Mouse (Mus musculus): ENCODE results near the gene Slc16a8. TPM values are rescaled to one million over a fixed set of nuclear protein-coding genes. Genes with fewer than 3 reads are reported as not detected.

Slc16a8 gene
- polyA plus RNA-seq, 1 experiment from 2014 or later: 0.12 TPM

- Histone ChIP-seq H3K4me2 (no peak overlapping the region), H3K27me3 (replicated peaks; ENCODE audit: control insufficient read depth, insufficient read depth, low read length) (peaks cover 8% of the 10 kb centered on the region), H3K9me3 (ENCODE audit: control insufficient read depth, low read length) (no peaks in the 10 kb centered on the region), H3K4me3 (ENCODE audit: low read depth, low read length) (no peak overlapping the region), H3K36me3 (ENCODE audit: control insufficient read depth, insufficient read depth, low read length) (no peaks in the 10 kb centered on the region), H3K4me1 (replicated peaks; ENCODE audit: control insufficient read depth, insufficient read depth, low read length) (peaks cover 7% of the 10 kb centered on the region; the same call in 1 of the 2 replicates), H3K27ac (ENCODE audit: low read depth, low read length) (no peak overlapping the region), H3K9ac (ENCODE audit: low read depth, low read length) (no peak overlapping the region)
- ATAC-seq (replicated peaks; ENCODE audit: low FRiP score) (no peak), DNase-seq (ENCODE audit: low spot score) (no peak)
- WGBS: 36% methylated on average over 13 of the region's 13 CpGs
Observed at GRCm38 (mm10) chr15:79201491-79202150, 52.9 kb downstream of the Slc16a8 start.

Other genes with a start within 250 kb of the Slc16a8 start
- gene H1f0, start 226.3 kb downstream of the Slc16a8 start, polyA plus RNA-seq (2014; fragmentation: Nextera tagmentation; extraction: Ambion mirVana): 124 and 138 TPM in 2 replicates
- gene Galr3, start 212.9 kb downstream of the Slc16a8 start, polyA plus RNA-seq (2014; fragmentation: Nextera tagmentation; extraction: Ambion mirVana): 0.22 and 0.34 TPM in 2 replicates
- 57.2 and 61.5 TPM in 2 replicates for gene Ankrd54, start 191.9 kb downstream of the Slc16a8 start, polyA plus RNA-seq (2014; fragmentation: Nextera tagmentation; extraction: Ambion mirVana)
- 257 and 291 TPM in 2 replicates for gene Eif3l, start 179.6 kb downstream of the Slc16a8 start, polyA plus RNA-seq (2014; fragmentation: Nextera tagmentation; extraction: Ambion mirVana)
- 4.1 and 5.7 TPM in 2 replicates for gene Micall1, start 145.9 kb downstream of the Slc16a8 start, polyA plus RNA-seq (2014; fragmentation: Nextera tagmentation; extraction: Ambion mirVana)
- gene Polr2f, start 113.8 kb downstream of the Slc16a8 start, polyA plus RNA-seq (2014; fragmentation: Nextera tagmentation; extraction: Ambion mirVana): 432 and 463 TPM in 2 replicates
- gene 1700088E04Rik, start 113.5 kb downstream of the Slc16a8 start, polyA plus RNA-seq (2014; fragmentation: Nextera tagmentation; extraction: Ambion mirVana): 1.8 and 2.2 TPM in 2 replicates
- gene Sox10, start 89.5 kb downstream of the Slc16a8 start, polyA plus RNA-seq (2014; fragmentation: Nextera tagmentation; extraction: Ambion mirVana): 0.81 and 0.84 TPM in 2 replicates
- gene Pick1, start 25.6 kb downstream of the Slc16a8 start, polyA plus RNA-seq (2014; fragmentation: Nextera tagmentation; extraction: Ambion mirVana): 13.5 and 18.0 TPM in 2 replicates
- gene Gm49486, start 25.4 kb downstream of the Slc16a8 start, polyA plus RNA-seq (2014; fragmentation: Nextera tagmentation; extraction: Ambion mirVana): 0.10 TPM in 1 of 2 replicates, not detected in the other
- gene Baiap2l2, start 30.8 kb upstream of the Slc16a8 start, polyA plus RNA-seq (2014; fragmentation: Nextera tagmentation; extraction: Ambion mirVana): 2.9 and 4.6 TPM in 2 replicates
- 27.7 and 28.1 TPM in 2 replicates for gene Pla2g6, start 73.6 kb upstream of the Slc16a8 start, polyA plus RNA-seq (2014; fragmentation: Nextera tagmentation; extraction: Ambion mirVana)
- gene Maff, start 91.9 kb upstream of the Slc16a8 start, polyA plus RNA-seq (2014; fragmentation: Nextera tagmentation; extraction: Ambion mirVana): 3.1 and 3.5 TPM in 2 replicates
- 36.4 and 38.8 TPM in 2 replicates for gene Tmem184b, start 148.8 kb upstream of the Slc16a8 start, polyA plus RNA-seq (2014; fragmentation: Nextera tagmentation; extraction: Ambion mirVana)
- 39.2 and 42.5 TPM in 2 replicates for gene Csnk1e, start 200.8 kb upstream of the Slc16a8 start, polyA plus RNA-seq (2014; fragmentation: Nextera tagmentation; extraction: Ambion mirVana)